Mouse (Mus musculus) heart, embryonic 13.5 days (tissue): ENCODE results near the gene Gm20425. TPM values are rescaled to one million over a fixed set of nuclear protein-coding genes. Genes with fewer than 3 reads are reported as not detected.

Source experiments
- ATAC-seq: fragments of 200-750 bp; cut with Nextera tagmentation; 2 replicates; pipeline ENCODE4 v1.8.0; 2017; ENCODE audit warnings: moderate TSS enrichment; ENCODE audit not compliant: insufficient number of reproducible peaks, low FRiP score, low TSS enrichment; ENCODE audit errors: extremely low read depth
- H3K27ac ChIP-seq: fragments of 300-500 bp; sonication (generic); replicated peaks from 2 replicates; pipeline ENCODE4 v1.5.1; 2015; ENCODE audit warnings: moderate library complexity, mild to moderate bottlenecking, inconsistent platforms
- H3K27me3 ChIP-seq: fragments of 300-500 bp; sonication (generic); replicated peaks from 2 replicates; pipeline ENCODE4 v1.6.1; 2015; ENCODE audit warnings: mild to moderate bottlenecking, inconsistent platforms
- H3K36me3 ChIP-seq: fragments of 300-500 bp; sonication (generic); 2 replicates; pipeline ENCODE4 v1.6.1; 2015; ENCODE audit warnings: mild to moderate bottlenecking, inconsistent platforms
- H3K4me1 ChIP-seq: fragments of 300-500 bp; sonication (generic); 2 replicates; pipeline ENCODE4 v1.6.1; 2015; ENCODE audit warnings: inconsistent platforms
- H3K4me2 ChIP-seq: fragments of 300-500 bp; sonication (generic); 2 replicates; pipeline ENCODE4 v1.6.1; 2015; ENCODE audit warnings: inconsistent platforms, mild to moderate bottlenecking, moderate library complexity
- H3K4me3 ChIP-seq: fragments of 300-500 bp; sonication (generic); 2 replicates; pipeline ENCODE4 v1.5.1; 2015; ENCODE audit warnings: moderate library complexity, mild to moderate bottlenecking, inconsistent platforms
- H3K9ac ChIP-seq: fragments of 300-500 bp; sonication (generic); 2 replicates; pipeline ENCODE4 v1.6.1; 2015; ENCODE audit warnings: inconsistent platforms, mild to moderate bottlenecking, moderate library complexity
- H3K9me3 ChIP-seq: fragments of 300-500 bp; sonication (generic); 2 replicates; pipeline ENCODE4 v1.6.1; 2016; ENCODE audit warnings: inconsistent platforms
- WGBS: fragments of 180-500 bp; shearing (Covaris S2); methylation state at CpG from one replicate; pipeline ENCODE4 v1.1.7; 2015; ENCODE audit warnings: mixed read lengths; 5-methylcytosine and 5-hydroxymethylcytosine counted together
- polyA plus RNA-seq: library from polyadenylated mRNA; unstranded; fragments of >200 nt; fragmentation: Nextera tagmentation; extraction: Ambion mirVana; gene quantifications from 2 replicates; pipeline ENCODE4 v1.2.1, GENCODE M21; 2015

Gm20425 gene
- not detected in 2 replicates for polyA plus RNA-seq

GRCm38 (mm10) chr9:103230151-103230951 is at the start of gene Gm20425, which contains the start of gene Trf:
Gene Gm20425 (minus strand): TSS chr9:103230307.
Gene Trf (minus strand): TSS chr9:103230444.
- Histone ChIP-seq H3K4me3 (peak within 1 kb of the TSS; percentile 35), H3K9ac (peak within 1 kb of the TSS; percentile 70), H3K9me3 (no peaks in the 10 kb centered on the region), H3K36me3 (no peaks in the 10 kb centered on the region), H3K27ac (peak within 1 kb of the TSS; percentile 63), H3K27me3 (peaks cover 6% of the 10 kb centered on the region; the same call in 1 of the 2 replicates), H3K4me1 (peaks cover 13% of the 10 kb centered on the region), H3K4me2 (peak within 1 kb of the TSS; percentile 60)
- 38% methylated on average over 29 of the region's 29 CpGs for WGBS
- ATAC-seq, result peak; percentile 19; the same call in 1 of the 2 replicates

GRCm38 (mm10) chr9:103276876-103277275 is 46.8 kb upstream of the Gm20425 start:
- Histone ChIP-seq H3K9ac (no peak overlapping the region), H3K4me1 (no peaks in the 10 kb centered on the region), H3K36me3 (no peaks in the 10 kb centered on the region), H3K4me3 (no peak overlapping the region), H3K9me3 (0 out of 2 replicates have a peak, but pooled peaks cover 3% of the 10 kb centered on the region), H3K27me3 (no peaks in the 10 kb centered on the region), H3K4me2 (no peak overlapping the region), H3K27ac (no peak overlapping the region)
- ATAC-seq, result no peak
- WGBS, result 77% methylated on average over 6 of the region's 6 CpGs

- WGBS, result 82% methylated on average over 1 of the region's 1 CpGs
- no peak overlapping the region for H3K9ac ChIP-seq
- 0 out of 2 replicates have a peak, but pooled peaks cover 2% of the 10 kb centered on the region for H3K9me3 ChIP-seq
- no peak for ATAC-seq
- no peaks in the 10 kb centered on the region for H3K27me3 ChIP-seq
- H3K27ac ChIP-seq, result no peak overlapping the region
- no peak overlapping the region for H3K4me3 ChIP-seq
- no peaks in the 10 kb centered on the region for H3K36me3 ChIP-seq
- H3K4me2 ChIP-seq, result no peak overlapping the region
- H3K4me1 ChIP-seq, result no peaks in the 10 kb centered on the region
Observed at GRCm38 (mm10) chr9:103275676-103276075, 45.6 kb upstream of the Gm20425 start.

GRCm38 (mm10) chr9:103274819-103275218 is 44.7 kb upstream of the Gm20425 start:
- ATAC-seq, result no peak
- 54% methylated on average over 8 of the region's 8 CpGs for WGBS

GRCm38 (mm10) chr9:103271104-103271503 is 41.0 kb upstream of the Gm20425 start:
- WGBS, result 27% methylated on average over 4 of the region's 4 CpGs
- Histone ChIP-seq H3K9me3 (no peaks in the 10 kb centered on the region), H3K4me1 (no peaks in the 10 kb centered on the region), H3K9ac (no peak overlapping the region), H3K4me2 (no peak overlapping the region), H3K27me3 (no peaks in the 10 kb centered on the region), H3K27ac (no peak overlapping the region), H3K4me3 (no peak overlapping the region), H3K36me3 (no peaks in the 10 kb centered on the region)
- ATAC-seq, result no peak

More at GRCm38 (mm10) chr9:103274819-103275218, 44.7 kb upstream of the Gm20425 start:
- Histone ChIP-seq H3K4me1 (no peaks in the 10 kb centered on the region), H3K4me3 (no peak overlapping the region), H3K27ac (no peak overlapping the region), H3K36me3 (no peaks in the 10 kb centered on the region), H3K9me3 (no peaks in the 10 kb centered on the region), H3K4me2 (no peak overlapping the region), H3K9ac (no peak overlapping the region), H3K27me3 (no peaks in the 10 kb centered on the region)

- Histone ChIP-seq H3K4me2 (no peak overlapping the region), H3K4me1 (no peaks in the 10 kb centered on the region), H3K27ac (no peak overlapping the region), H3K4me3 (no peak overlapping the region), H3K27me3 (peaks cover 12% of the 10 kb centered on the region; the same call in 1 of the 2 replicates), H3K36me3 (no peaks in the 10 kb centered on the region), H3K9ac (no peak overlapping the region), H3K9me3 (no peaks in the 10 kb centered on the region)
- ATAC-seq, result no peak
- WGBS, result 88% methylated on average over 4 of the region's 4 CpGs
Observed at GRCm38 (mm10) chr9:103265778-103266177, 35.7 kb upstream of the Gm20425 start.

- H3K27ac ChIP-seq, result no peak overlapping the region
- no peak overlapping the region for H3K9ac ChIP-seq
- peaks cover 11% of the 10 kb centered on the region for H3K4me1 ChIP-seq
- 70% methylated on average over 5 of the region's 5 CpGs for WGBS
- H3K4me2 ChIP-seq, result no peak overlapping the region
- no peaks in the 10 kb centered on the region for H3K36me3 ChIP-seq
- ATAC-seq, result no peak
- no peaks in the 10 kb centered on the region for H3K27me3 ChIP-seq
- H3K9me3 ChIP-seq, result peaks cover 5% of the 10 kb centered on the region
- no peak overlapping the region for H3K4me3 ChIP-seq
Observed at GRCm38 (mm10) chr9:103252906-103253305, 22.8 kb upstream of the Gm20425 start.

GRCm38 (mm10) chr9:103248618-103249017 is 18.5 kb upstream of the Gm20425 start:
- Histone ChIP-seq H3K27ac (no peak overlapping the region), H3K9me3 (peaks cover 3% of the 10 kb centered on the region), H3K4me1 (peaks cover 11% of the 10 kb centered on the region), H3K4me3 (no peak overlapping the region), H3K36me3 (no peaks in the 10 kb centered on the region), H3K27me3 (peaks cover 7% of the 10 kb centered on the region), H3K4me2 (no peak overlapping the region), H3K9ac (no peak overlapping the region)
- 23% methylated on average over 4 of the region's 4 CpGs for WGBS
- ATAC-seq, result no peak

- WGBS, result 73% methylated on average over 8 of the region's 8 CpGs
- H3K4me3 ChIP-seq, result no peak overlapping the region
Observed at GRCm38 (mm10) chr9:103246526-103247168, 16.5 kb upstream of the Gm20425 start.

GRCm38 (mm10) chr9:103243640-103244039 is 13.5 kb upstream of the Gm20425 start:
- Histone ChIP-seq H3K4me1 (peaks cover 4% of the 10 kb centered on the region), H3K4me2 (no peak overlapping the region), H3K9me3 (no peaks in the 10 kb centered on the region), H3K27ac (no peak overlapping the region), H3K36me3 (no peaks in the 10 kb centered on the region), H3K9ac (no peak overlapping the region), H3K27me3 (peaks cover 17% of the 10 kb centered on the region), H3K4me3 (no peak overlapping the region)
- WGBS, result 88% methylated on average over 4 of the region's 4 CpGs
- ATAC-seq, result no peak

More at GRCm38 (mm10) chr9:103246526-103247168, 16.5 kb upstream of the Gm20425 start:
- no peaks in the 10 kb centered on the region for H3K9me3 ChIP-seq
- no peak overlapping the region for H3K27ac ChIP-seq
- H3K4me1 ChIP-seq, result peaks cover 7% of the 10 kb centered on the region
- peaks cover 13% of the 10 kb centered on the region for H3K27me3 ChIP-seq
- no peaks in the 10 kb centered on the region for H3K36me3 ChIP-seq
- H3K9ac ChIP-seq, result no peak overlapping the region
- ATAC-seq, result no peak
- H3K4me2 ChIP-seq, result no peak overlapping the region

- 65% methylated on average over 2 of the region's 2 CpGs for WGBS
- H3K36me3 ChIP-seq, result no peaks in the 10 kb centered on the region
- no peak overlapping the region for H3K27ac ChIP-seq
- 0 out of 2 replicates have a peak, but pooled peaks cover 9% of the 10 kb centered on the region for H3K27me3 ChIP-seq
- H3K4me3 ChIP-seq, result no peak overlapping the region
- no peaks in the 10 kb centered on the region for H3K4me1 ChIP-seq
- no peak overlapping the region for H3K9ac ChIP-seq
- ATAC-seq, result no peak
- no peak overlapping the region for H3K4me2 ChIP-seq
- no peaks in the 10 kb centered on the region for H3K9me3 ChIP-seq
Observed at GRCm38 (mm10) chr9:103241206-103241605, 11.1 kb upstream of the Gm20425 start.
